Comparison of ENCODE assay signal across 17 mouse cellular contexts in genomic region chr7:121529023-121529422, GRCm38 (mm10).
"Had no signal": no experiment of that assay in that cellular context is flagged by ENCODE, and none has a peak within 500 bp of the region (broad histone marks: within the 10 kb centered on the region; RNA-seq: fewer than 3 reads in every experiment).

No protein-coding gene starts in this region.

- DNase-seq: gastrocnemius, adult 2 months; gastrocnemius, postnatal 10 days; gastrocnemius, postnatal 25 days; heart, adult 2 months; heart, postnatal 10 days; heart, postnatal 4 days; kidney, adult 18-20 months; kidney, adult 8-10 months; kidney, postnatal 10 days; kidney, postnatal 25 days; kidney, postnatal 4 days; liver; liver, embryonic 13.5 days had no signal

- ATAC-seq: hindbrain, embryonic 16.5 days; inflammation-experienced regulatory T-cells, adult 6 months; intestine, embryonic 15.5 days; intestine, postnatal 0 days had no signal
